ENCODE assay signal across 1 mouse cellular context in genomic region chr5:100430966-100431365, GRCm38 (mm10).
TF ChIP-seq lines count a peak whose summit lies in the region.

No protein-coding gene starts in this region.

TF ChIP-seq in CH12.LX, 34 proteins besides CTCF, POLR2A, EP300 and RAD21 (continued from another document):
- TF ChIP-seq SIN3A (IDR thresholded peaks at IDR 0.05; ENCODE audit: low read length) (no peak), TCF12 (IDR thresholded peaks at IDR 0.05; ENCODE audit: low read depth, low read length) (no peak), JUN (IDR thresholded peaks at IDR 0.05; ENCODE audit: insufficient read depth, low read depth, low read length) (no peak), NELFE (IDR thresholded peaks at IDR 0.05; ENCODE audit: low read depth, low read length) (no peak), MYC (IDR thresholded peaks at IDR 0.05; ENCODE audit: low read depth, low read length) (no peak), ZC3H11A (IDR thresholded peaks at IDR 0.05; ENCODE audit: low read depth, low read length) (no peak), ZKSCAN1 (IDR thresholded peaks at IDR 0.05; ENCODE audit: borderline replicate concordance, low read depth, low read length) (no peak), JUND (conservative IDR thresholded peaks at IDR 0.05; ENCODE audit: low read depth, low read length) (no peak), MXI1 (IDR thresholded peaks at IDR 0.05; ENCODE audit: low read depth, low read length) (no peak)
